Mouse (Mus musculus) lung, postnatal 14 days (tissue): Measurements from ENCODE around the gene Vmn1r171.
"Not testable (repeated sequence)": the region's sequence is repeated elsewhere in the genome, so short reads cannot be mapped to it uniquely, and the experiment has no call there.

Source experiments
- DNase-seq: peaks from one replicate; pipeline ENCODE4 v3.0.0; 2021

The Vmn1r171 gene

GRCm38 (mm10) chr7:23630422-23630821 is at the start of gene Vmn1r171:
Vmn1r171 (plus strand) TSS chr7:23630722.
- DNase-seq, result no peak

DNA sequence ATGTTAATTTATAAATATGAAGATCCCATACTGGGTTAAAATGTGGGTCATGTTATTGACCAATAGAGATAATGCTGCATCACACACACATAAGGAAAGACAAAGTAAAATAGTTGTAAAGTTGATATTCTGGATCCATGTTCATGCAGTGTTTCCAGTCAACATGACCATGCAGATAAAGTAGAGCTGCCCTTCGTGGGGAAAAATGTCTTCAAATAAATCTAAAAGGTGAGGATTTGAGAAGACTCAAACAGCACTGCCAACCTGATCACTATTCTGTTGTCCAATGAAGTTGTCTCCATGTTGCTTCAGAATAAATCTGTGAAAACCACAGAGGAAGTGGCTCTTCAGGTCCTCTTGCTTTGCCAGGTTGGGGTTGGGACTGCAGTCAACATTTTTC is 24.6 kb upstream of the Vmn1r171 start, which contains the start of gene Vmn1r170:
Vmn1r170 (plus strand) TSS at position 301 of the 400 bp plus-strand sequence.
- not testable (repeated sequence) for DNase-seq

DNA sequence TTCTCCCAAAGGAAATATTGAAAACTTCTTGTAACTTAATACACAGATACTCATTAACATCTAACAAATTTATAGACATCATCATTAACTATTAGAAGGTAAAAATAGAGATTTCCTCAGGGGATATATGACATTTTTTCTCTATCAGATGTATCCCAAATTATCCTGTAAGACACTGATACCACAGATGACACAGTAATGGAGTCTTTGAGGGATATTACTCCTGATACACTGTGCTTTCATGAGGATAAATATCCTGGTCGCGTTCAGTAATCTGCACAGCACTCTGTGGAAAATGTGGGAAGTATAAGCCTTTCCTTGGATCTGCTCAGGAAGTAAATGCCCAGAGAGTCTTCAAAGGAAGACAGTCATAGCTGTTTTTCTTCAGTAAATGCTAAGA is 27.5 kb downstream of the Vmn1r171 start, which contains the start of gene Vmn1r172:
Vmn1r172 (plus strand) TSS at position 301 of the 400 bp plus-strand sequence.
- no peak for DNase-seq
